Mouse (Mus musculus) frontal cortex, postnatal 36 days (tissue): Measurements from ENCODE around the gene Slc1a3.
"Not testable (repeated sequence)": the region's sequence is repeated elsewhere in the genome, so short reads cannot be mapped to it uniquely, and the experiment has no call there.

Experiments used
- DNase-seq, 2 experiments: peaks; one replicate each; pipeline ENCODE4 v3.0.0; 2022; ENCODE audit warnings: low spot score in 2 of 2

Gene Slc1a3

GRCm38 (mm10) chr15:8706613-8707012 is 4.0 kb downstream of the Slc1a3 start:
- DNase-seq = no peak

- peak; percentile 50 to 52 for DNase-seq
Measured at GRCm38 (mm10) chr15:8706178-8706577, 4.4 kb downstream of the Slc1a3 start.

- DNase-seq = not testable (repeated sequence)
Measured at GRCm38 (mm10) chr15:8705560-8705959, 5.0 kb downstream of the Slc1a3 start.

GRCm38 (mm10) chr15:8697976-8698375 is 12.6 kb downstream of the Slc1a3 start:
- DNase-seq = no peak

- no peak for DNase-seq
Measured at GRCm38 (mm10) chr15:8697500-8697899, 13.1 kb downstream of the Slc1a3 start.

- not testable (repeated sequence) for DNase-seq
Measured at GRCm38 (mm10) chr15:8690141-8690540, 20.4 kb downstream of the Slc1a3 start.

GRCm38 (mm10) chr15:8686846-8687245 is 23.7 kb downstream of the Slc1a3 start:
- DNase-seq = no peak

- DNase-seq = no peak
Measured at GRCm38 (mm10) chr15:8685506-8685905, 25.1 kb downstream of the Slc1a3 start.

- no peak for DNase-seq
Measured at GRCm38 (mm10) chr15:8684263-8684662, 26.3 kb downstream of the Slc1a3 start.

- DNase-seq = no peak
Measured at GRCm38 (mm10) chr15:8682871-8683270, 27.7 kb downstream of the Slc1a3 start.

- no peak for DNase-seq
Measured at GRCm38 (mm10) chr15:8682421-8682820, 28.1 kb downstream of the Slc1a3 start.

GRCm38 (mm10) chr15:8681971-8682370 is 28.6 kb downstream of the Slc1a3 start:
- no peak for DNase-seq

GRCm38 (mm10) chr15:8681009-8681408 is 29.6 kb downstream of the Slc1a3 start:
- DNase-seq = no peak

GRCm38 (mm10) chr15:8676959-8677358 is 33.6 kb downstream of the Slc1a3 start:
- no peak for DNase-seq

- no peak for DNase-seq
Measured at GRCm38 (mm10) chr15:8676211-8676691, 34.3 kb downstream of the Slc1a3 start.

- DNase-seq = no peak
Measured at GRCm38 (mm10) chr15:8675616-8676015, 34.9 kb downstream of the Slc1a3 start.

- no peak for DNase-seq
Measured at GRCm38 (mm10) chr15:8672532-8672931, 38.0 kb downstream of the Slc1a3 start.

- no peak for DNase-seq
Measured at GRCm38 (mm10) chr15:8667849-8668522, 42.6 kb downstream of the Slc1a3 start.

GRCm38 (mm10) chr15:8665675-8666350 is 44.8 kb downstream of the Slc1a3 start:
- no peak for DNase-seq

GRCm38 (mm10) chr15:8663348-8664099 is 47.0 kb downstream of the Slc1a3 start:
- DNase-seq = peak; percentile 54 to 71

- DNase-seq = no peak
Measured at GRCm38 (mm10) chr15:8661856-8662255, 48.7 kb downstream of the Slc1a3 start.

- DNase-seq = peak in 1 of 2 experiments; percentile 24
Measured at GRCm38 (mm10) chr15:8659977-8660376, 50.6 kb downstream of the Slc1a3 start.
